Mouse (Mus musculus) heart, embryonic 10.5 days (tissue): Measurements from ENCODE around the gene Rgs7. TPM values are rescaled to one million over a fixed set of nuclear protein-coding genes. Genes with fewer than 3 reads are reported as not detected.

Experiments
- DNase-seq: peaks from one replicate; pipeline ENCODE4 v3.0.0-alpha.2; 2017; ENCODE audit warnings: low spot score
- H3K27ac ChIP-seq: fragments of 300-500 bp; sonication (generic); 2 replicates; pipeline ENCODE4 v1.5.1; 2016; ENCODE audit warnings: mild to moderate bottlenecking
- H3K27me3 ChIP-seq: fragments of 300-500 bp; sonication (generic); 2 replicates; pipeline ENCODE4 v1.6.1; 2016; ENCODE audit warnings: mild to moderate bottlenecking; ENCODE audit not compliant: poor library complexity, insufficient read depth, severe bottlenecking
- H3K36me3 ChIP-seq: fragments of 300-500 bp; sonication (generic); 2 replicates; pipeline ENCODE4 v1.6.1; 2016; ENCODE audit warnings: mild to moderate bottlenecking, moderate library complexity
- H3K4me1 ChIP-seq: fragments of 300-500 bp; sonication (generic); 2 replicates; pipeline ENCODE4 v1.6.1; 2016; ENCODE audit warnings: mild to moderate bottlenecking
- H3K4me3 ChIP-seq: fragments of 300-500 bp; sonication (generic); 2 replicates; pipeline ENCODE4 v1.5.1; 2016; ENCODE audit warnings: mild to moderate bottlenecking, moderate library complexity
- H3K9me3 ChIP-seq: fragments of 300-500 bp; sonication (generic); 2 replicates; pipeline ENCODE4 v1.6.1; 2016; ENCODE audit warnings: mild to moderate bottlenecking, moderate library complexity
- WGBS: fragments of 180-500 bp; shearing (Covaris S2); methylation state at CpG from one replicate; pipeline ENCODE4 v1.1.7; 2016; 5-methylcytosine and 5-hydroxymethylcytosine counted together
- polyA plus RNA-seq: library from polyadenylated mRNA; unstranded; fragments of >200 nt; fragmentation: Nextera tagmentation; extraction: Ambion mirVana; gene quantifications from 2 replicates; pipeline ENCODE4 v1.2.1, GENCODE M21; 2016

Gene Rgs7
- polyA plus RNA-seq, 1 experiment from 2014 or later, result 0.44 TPM

DNA sequence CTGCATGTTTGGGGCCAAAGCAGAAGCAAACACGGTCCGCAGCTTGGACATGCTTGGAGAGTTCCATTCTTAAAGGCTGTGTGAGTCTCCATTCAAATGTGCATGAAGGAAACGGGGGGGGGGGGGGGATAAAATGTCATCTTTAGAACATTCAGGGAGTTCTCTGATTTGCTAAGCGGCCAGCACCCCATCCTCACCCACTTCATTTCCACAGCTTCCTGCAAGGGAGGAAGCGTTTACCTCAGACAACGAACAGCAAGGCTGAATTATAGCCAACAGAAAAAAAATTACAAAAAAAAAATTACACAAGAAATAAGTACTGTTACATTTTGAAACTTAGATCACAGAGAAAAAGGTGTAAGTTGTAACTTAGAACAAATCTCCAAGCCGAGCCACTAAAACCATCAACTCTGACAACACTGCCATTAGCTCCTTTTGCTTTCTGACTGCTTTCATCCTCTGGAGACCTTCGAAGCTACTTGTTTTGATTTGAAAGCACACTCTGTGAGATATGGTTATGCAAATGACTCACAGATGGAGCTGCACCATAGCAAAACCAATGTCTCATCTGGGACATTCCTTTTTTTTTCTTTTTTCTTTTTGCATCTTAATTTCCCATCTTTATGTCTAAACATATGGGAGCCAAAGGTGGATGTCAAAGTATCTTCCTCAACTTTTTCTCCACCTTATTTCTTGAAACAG, 23.1 kb downstream of the Rgs7 start:
- DNase-seq, result no peak
- H3K27ac ChIP-seq, result no peak overlapping the region
- H3K4me1 ChIP-seq, result no peaks in the 10 kb centered on the region
- no peaks in the 10 kb centered on the region for H3K36me3 ChIP-seq
- H3K27me3 ChIP-seq, result no peaks in the 10 kb centered on the region
- H3K4me3 ChIP-seq, result no peak overlapping the region
- WGBS, result 73% methylated on average over 8 of the region's 8 CpGs
- no peaks in the 10 kb centered on the region for H3K9me3 ChIP-seq

GRCm38 (mm10) chr1:175464566-175464965, 27.7 kb downstream of the Rgs7 start:
- Histone ChIP-seq H3K27me3 (no peaks in the 10 kb centered on the region), H3K27ac (no peak overlapping the region), H3K4me3 (no peak overlapping the region), H3K4me1 (no peaks in the 10 kb centered on the region), H3K36me3 (no peaks in the 10 kb centered on the region), H3K9me3 (no peaks in the 10 kb centered on the region)
- 71% methylated on average over 2 of the region's 2 CpGs for WGBS
- DNase-seq, result no peak

GRCm38 (mm10) chr1:175462351-175462750, 29.9 kb downstream of the Rgs7 start:
- Histone ChIP-seq H3K27me3 (no peaks in the 10 kb centered on the region), H3K36me3 (no peaks in the 10 kb centered on the region), H3K4me3 (no peak overlapping the region), H3K9me3 (no peaks in the 10 kb centered on the region), H3K4me1 (no peaks in the 10 kb centered on the region), H3K27ac (no peak overlapping the region)
- 82% methylated on average over 2 of the region's 2 CpGs for WGBS
- DNase-seq, result no peak

- Histone ChIP-seq H3K9me3 (no peaks in the 10 kb centered on the region), H3K4me1 (no peaks in the 10 kb centered on the region), H3K4me3 (no peak overlapping the region), H3K27me3 (no peaks in the 10 kb centered on the region), H3K36me3 (no peaks in the 10 kb centered on the region), H3K27ac (no peak overlapping the region)
- WGBS, result 81% methylated on average over 6 of the region's 6 CpGs
- no peak for DNase-seq
These were observed 38.2 kb downstream of the Rgs7 start for GRCm38 (mm10) chr1:175454041-175454636.

DNA sequence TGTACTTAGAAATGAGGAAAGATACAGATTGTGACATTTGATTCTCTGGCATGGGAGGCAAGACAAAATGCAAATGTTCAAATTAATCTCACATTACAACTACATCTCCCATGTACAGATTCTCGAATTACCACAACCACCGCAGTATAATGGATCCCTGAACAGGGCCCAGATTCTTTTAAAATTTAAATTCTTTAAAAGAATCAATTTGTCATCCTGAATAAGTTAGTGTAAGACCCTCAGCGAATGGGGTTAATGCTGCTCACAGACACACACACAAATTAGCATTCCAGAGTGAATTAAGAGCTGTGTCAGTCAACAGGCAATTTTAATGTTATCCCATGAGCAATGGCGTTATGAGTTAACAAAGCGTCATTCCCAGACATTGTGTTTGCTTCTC, 44.3 kb downstream of the Rgs7 start:
- Histone ChIP-seq H3K27me3 (no peaks in the 10 kb centered on the region), H3K4me1 (no peaks in the 10 kb centered on the region), H3K9me3 (no peaks in the 10 kb centered on the region), H3K4me3 (no peak overlapping the region), H3K27ac (no peak overlapping the region), H3K36me3 (no peaks in the 10 kb centered on the region)
- DNase-seq, result no peak
- 72% methylated on average over 5 of the region's 5 CpGs for WGBS

DNA sequence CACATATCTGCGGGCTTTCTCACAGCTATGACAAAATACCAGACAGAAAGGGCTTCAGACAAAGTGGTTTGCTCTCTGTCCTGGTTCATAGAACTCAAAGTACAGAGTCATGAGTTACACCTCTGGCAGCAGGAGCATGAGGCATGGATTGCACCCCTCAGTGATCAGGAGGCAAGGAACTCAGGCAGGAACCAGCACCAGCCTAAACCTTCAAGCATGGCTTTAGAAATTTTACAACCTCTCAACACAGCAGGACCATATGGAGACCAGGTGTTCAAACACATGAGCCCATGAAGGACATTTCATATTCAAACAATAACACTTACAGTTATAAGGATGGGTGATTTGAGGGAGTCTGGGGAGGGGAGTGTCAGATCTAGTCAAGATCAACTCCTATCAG, 49.4 kb downstream of the Rgs7 start:
- 88% methylated on average over 1 of the region's 1 CpGs for WGBS
- Histone ChIP-seq H3K36me3 (no peaks in the 10 kb centered on the region), H3K27me3 (no peaks in the 10 kb centered on the region), H3K27ac (no peak overlapping the region), H3K4me3 (no peak overlapping the region), H3K9me3 (no peaks in the 10 kb centered on the region), H3K4me1 (no peaks in the 10 kb centered on the region)
- DNase-seq, result no peak

DNA sequence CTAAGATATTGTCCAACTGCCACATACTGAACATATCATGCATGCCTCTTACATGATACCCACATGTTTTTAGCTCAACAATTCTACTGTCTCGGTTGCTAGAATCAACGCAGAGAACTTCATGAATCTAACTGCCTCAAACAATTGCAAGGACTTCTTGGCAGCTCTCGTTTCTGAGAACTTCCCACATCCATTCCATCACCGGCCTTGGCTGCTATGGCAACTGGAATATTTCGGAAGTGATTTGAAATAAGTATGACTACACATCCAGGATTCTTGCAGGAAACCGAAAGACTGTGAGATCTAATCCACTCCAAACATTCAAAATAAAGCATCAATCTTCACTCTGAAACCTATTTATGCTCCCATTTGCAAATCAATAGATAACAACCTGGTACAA, 50.3 kb downstream of the Rgs7 start:
- no peak overlapping the region for H3K27ac ChIP-seq
- 86% methylated on average over 6 of the region's 6 CpGs for WGBS
- H3K36me3 ChIP-seq, result no peaks in the 10 kb centered on the region
- H3K9me3 ChIP-seq, result no peaks in the 10 kb centered on the region
- no peaks in the 10 kb centered on the region for H3K27me3 ChIP-seq
- H3K4me3 ChIP-seq, result no peak overlapping the region
- no peaks in the 10 kb centered on the region for H3K4me1 ChIP-seq
- no peak for DNase-seq

- Histone ChIP-seq H3K27ac (no peak overlapping the region), H3K36me3 (no peaks in the 10 kb centered on the region), H3K9me3 (no peaks in the 10 kb centered on the region), H3K27me3 (no peaks in the 10 kb centered on the region), H3K4me1 (no peaks in the 10 kb centered on the region), H3K4me3 (no peak overlapping the region)
- 86% methylated on average over 14 of the region's 14 CpGs for WGBS
- no peak for DNase-seq
These were observed 58.6 kb downstream of the Rgs7 start for GRCm38 (mm10) chr1:175433622-175434204.

DNA sequence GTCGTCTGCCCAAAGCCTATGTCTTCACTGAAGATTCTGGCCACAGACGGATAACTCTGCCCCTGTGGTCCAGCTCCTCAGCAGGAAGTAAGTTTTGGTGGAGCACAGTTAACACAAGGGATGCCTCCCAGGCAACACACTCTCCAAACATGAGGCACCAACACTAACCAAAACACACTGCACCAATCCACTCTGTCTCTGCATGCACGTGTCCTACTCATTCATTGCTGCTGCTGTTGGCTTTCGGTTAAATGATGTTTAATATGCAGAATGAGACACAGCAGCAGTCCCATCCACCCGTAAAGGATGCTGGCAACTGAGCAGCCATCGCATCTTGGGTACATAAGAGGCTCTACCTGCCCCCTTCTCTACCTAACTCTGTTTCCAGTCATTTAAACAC, 59.2 kb downstream of the Rgs7 start:
- Histone ChIP-seq H3K27ac (no peak overlapping the region), H3K36me3 (no peaks in the 10 kb centered on the region), H3K4me3 (no peak overlapping the region), H3K4me1 (no peaks in the 10 kb centered on the region), H3K9me3 (no peaks in the 10 kb centered on the region), H3K27me3 (no peaks in the 10 kb centered on the region)
- no peak for DNase-seq
- WGBS, result 78% methylated on average over 6 of the region's 6 CpGs

GRCm38 (mm10) chr1:175431356-175432053, 60.8 kb downstream of the Rgs7 start:
- 48% methylated on average over 4 of the region's 4 CpGs for WGBS
- H3K27me3 ChIP-seq, result no peaks in the 10 kb centered on the region
- no peak overlapping the region for H3K4me3 ChIP-seq
- H3K27ac ChIP-seq, result no peak overlapping the region
- H3K36me3 ChIP-seq, result no peaks in the 10 kb centered on the region
- H3K9me3 ChIP-seq, result no peaks in the 10 kb centered on the region
- no peaks in the 10 kb centered on the region for H3K4me1 ChIP-seq
- no peak for DNase-seq

- no peaks in the 10 kb centered on the region for H3K27me3 ChIP-seq
- no peaks in the 10 kb centered on the region for H3K36me3 ChIP-seq
- WGBS, result 79% methylated on average over 2 of the region's 2 CpGs
- no peak overlapping the region for H3K4me3 ChIP-seq
- H3K4me1 ChIP-seq, result no peaks in the 10 kb centered on the region
- DNase-seq, result no peak
- H3K27ac ChIP-seq, result no peak overlapping the region
- no peaks in the 10 kb centered on the region for H3K9me3 ChIP-seq
These were observed 65.2 kb downstream of the Rgs7 start for GRCm38 (mm10) chr1:175427112-175427511.

DNA sequence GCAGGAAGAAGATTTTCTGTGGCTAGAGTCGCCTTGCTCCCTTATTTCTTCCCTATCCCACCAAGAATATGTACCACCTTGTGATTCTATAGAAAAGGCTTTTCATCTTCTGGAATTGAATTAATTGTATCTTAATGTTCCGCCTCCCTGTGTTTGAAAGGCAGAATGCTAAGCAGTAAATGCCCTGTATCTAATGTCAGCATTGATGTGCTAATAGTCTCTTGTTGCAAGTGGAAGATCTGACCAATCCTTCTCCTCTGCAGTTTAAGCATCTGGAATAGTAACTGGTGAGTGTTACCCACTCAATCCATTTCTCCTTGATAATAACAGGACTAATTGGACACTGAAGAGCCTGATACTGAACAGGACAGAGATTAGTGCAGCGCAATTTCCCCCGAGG, 65.9 kb downstream of the Rgs7 start:
- no peak overlapping the region for H3K4me3 ChIP-seq
- DNase-seq, result no peak
- no peaks in the 10 kb centered on the region for H3K4me1 ChIP-seq
- no peaks in the 10 kb centered on the region for H3K9me3 ChIP-seq
- H3K36me3 ChIP-seq, result no peaks in the 10 kb centered on the region
- no peak overlapping the region for H3K27ac ChIP-seq
- H3K27me3 ChIP-seq, result no peaks in the 10 kb centered on the region
- WGBS, result 80% methylated on average over 4 of the region's 4 CpGs

GRCm38 (mm10) chr1:175420883-175421282, 71.4 kb downstream of the Rgs7 start:
- 90% methylated on average over 4 of the region's 4 CpGs for WGBS
- no peaks in the 10 kb centered on the region for H3K9me3 ChIP-seq
- no peaks in the 10 kb centered on the region for H3K27me3 ChIP-seq
- no peak overlapping the region for H3K4me3 ChIP-seq
- H3K4me1 ChIP-seq, result peaks cover 4% of the 10 kb centered on the region; the same call in 1 of the 2 replicates
- no peaks in the 10 kb centered on the region for H3K36me3 ChIP-seq
- DNase-seq, result no peak
- H3K27ac ChIP-seq, result no peak overlapping the region
